Mouse (Mus musculus) naive thymus-derived CD4-positive, alpha-beta T cell, adult 2 months (primary cell): ENCODE results near the gene Olfr1325.
"Not testable (repeated sequence)": the region's sequence is repeated elsewhere in the genome, so short reads cannot be mapped to it uniquely, and the experiment has no call there.

Experiments
- DNase-seq: peaks from one replicate; pipeline ENCODE4 v3.0.0-alpha.2; 2011; ENCODE audit warnings: low read depth

Gene Olfr1325

GRCm38 (mm10) chrX:74592379-74592778, at the start of gene Olfr1325:
TSS of gene Olfr1325 (plus strand) at chrX:74592679.
- DNase-seq = no peak

DNA sequence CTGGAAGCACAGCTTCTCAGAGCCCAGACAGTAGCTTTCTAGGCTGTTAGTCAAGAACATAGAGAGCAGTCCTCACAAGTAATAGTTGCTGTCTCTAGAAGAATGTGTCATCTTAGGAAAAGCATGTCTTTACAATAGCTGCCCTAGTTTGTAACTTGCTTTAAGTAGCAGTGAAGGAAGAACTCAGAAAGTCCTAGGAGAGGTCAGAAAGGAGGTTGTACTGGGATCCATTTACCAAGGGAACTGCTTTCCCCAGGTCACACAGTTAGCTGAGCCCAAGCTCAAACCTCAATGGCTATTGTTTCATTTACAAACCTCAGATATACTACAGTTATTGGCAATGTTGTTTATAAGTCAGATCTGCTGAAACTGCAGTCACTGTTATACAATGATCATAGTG, 17.7 kb upstream of the Olfr1325 start, which contains the start of gene Olfr1326-ps1:
Gene Olfr1326-ps1, minus strand, starts transcription at position 101 of the 400 bp plus-strand sequence.
- no peak for DNase-seq

DNA sequence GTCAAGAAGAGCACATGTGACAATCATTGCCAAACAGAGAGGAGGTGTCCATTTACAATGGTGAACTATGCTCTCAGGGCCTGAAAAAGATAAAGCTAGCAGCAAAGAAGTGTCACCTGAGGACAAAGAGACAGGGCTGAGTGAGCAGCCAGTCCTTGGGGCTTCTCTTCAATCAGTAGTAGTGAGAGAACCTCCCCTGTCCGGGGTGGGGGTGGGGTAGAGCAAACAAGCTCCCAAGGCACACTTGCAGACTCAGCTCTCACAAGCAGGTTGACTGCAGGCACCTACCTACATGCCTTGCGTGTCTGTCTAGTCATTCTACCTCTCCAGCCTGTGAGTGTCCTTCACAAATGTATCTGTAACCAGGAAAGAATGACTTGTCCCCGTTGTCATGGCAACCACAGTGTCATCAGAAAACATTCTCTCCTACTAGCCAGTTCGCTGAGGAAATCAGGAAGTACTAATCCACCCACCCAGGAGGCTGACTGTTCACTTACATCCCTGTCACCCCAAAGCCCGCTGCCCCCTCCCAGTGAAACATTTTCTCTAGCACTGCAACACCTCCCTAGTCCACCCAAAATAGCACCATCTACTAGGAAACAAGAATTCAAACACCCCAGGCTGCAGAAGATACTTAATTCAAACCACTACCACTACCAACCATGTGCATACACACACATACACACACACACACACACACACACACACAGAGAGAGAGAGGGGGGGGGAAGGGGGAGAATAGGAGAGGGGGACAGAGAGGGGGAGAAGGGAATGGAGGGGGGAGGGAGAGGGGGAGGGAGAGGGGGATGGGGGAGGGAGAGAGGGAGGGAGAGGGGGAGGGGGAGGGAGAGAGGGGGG, 53.2 kb downstream of the Olfr1325 start, which contains the start of gene Gm5640:
Gene Gm5640, minus strand, starts transcription at position 170 of the 858 bp plus-strand sequence.
- not testable (repeated sequence) for DNase-seq

GRCm38 (mm10) chrX:74646393-74646792, 53.9 kb downstream of the Olfr1325 start:
- DNase-seq = not testable (repeated sequence)
